In the genomic region with DNA sequence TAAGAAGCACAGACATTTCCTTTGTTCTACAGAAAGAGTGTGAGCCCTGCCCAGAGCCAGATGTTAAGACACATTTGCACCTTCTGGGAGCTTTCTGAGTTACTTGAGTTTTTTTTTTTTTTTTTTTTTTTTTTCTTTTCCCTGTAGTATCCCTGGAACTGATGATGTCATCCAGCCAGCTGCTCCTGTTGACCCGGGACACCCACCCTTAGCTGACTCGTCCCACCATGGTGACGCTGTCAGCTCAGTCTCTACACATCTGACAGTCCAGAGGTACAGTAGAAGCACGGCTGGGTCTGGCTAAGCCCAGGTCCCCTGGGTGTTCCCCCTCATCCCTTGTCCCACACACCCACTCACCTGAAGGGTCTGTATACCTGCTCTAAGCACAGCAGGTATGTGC, we compare ENCODE assay signal across 23 mouse cellular contexts.
A peak's percentile ranks its signal among the peaks of the same experiment; 100 is the strongest.
DNase-seq lines count a peak whose midpoint lies in the region; ATAC-seq and TF ChIP-seq lines count a peak whose summit lies in the region.
"Had no signal": no experiment of that assay in that cellular context is flagged by ENCODE, and none has a peak within 500 bp of the region (broad histone marks: within the 10 kb centered on the region; RNA-seq: fewer than 3 reads in every experiment).

No protein-coding gene starts in this region.

- intact Hi-C loops in heart, postnatal 36 days (cut with DNase I): no loop called here

- H3K4me2 ChIP-seq in heart, embryonic 13.5 days: no peak overlapping the region
- H3K4me2 ChIP-seq in stomach, embryonic 16.5 days (ENCODE audit: low read depth, low read length): no peak overlapping the region
- no peak overlapping the region for H3K4me2 ChIP-seq in stomach, postnatal 0 days (replicated peaks; ENCODE audit: low read depth)
- H3K4me2 ChIP-seq: forebrain, embryonic 12.5 days; hindbrain, embryonic 14.5 days; kidney, embryonic 15.5 days; midbrain, embryonic 15.5 days; neural tube, embryonic 15.5 days had no signal

- no peak overlapping the region for H3K9ac ChIP-seq in heart, embryonic 13.5 days
- no peak overlapping the region for H3K9ac ChIP-seq in stomach, embryonic 16.5 days (ENCODE audit: low read length)
- no peak overlapping the region for H3K9ac ChIP-seq in stomach, postnatal 0 days (ENCODE audit: low read length)
- H3K9ac ChIP-seq: forebrain, embryonic 12.5 days; hindbrain, embryonic 14.5 days; kidney, embryonic 15.5 days; midbrain, embryonic 15.5 days; neural tube, embryonic 15.5 days had no signal

- no peak for ATAC-seq in heart, embryonic 13.5 days (ENCODE audit: extremely low read depth, insufficient number of reproducible peaks, low FRiP score, low TSS enrichment)
- ATAC-seq in stomach, embryonic 16.5 days (ENCODE audit: insufficient read depth, low FRiP score): peak; percentile 31; the same call in 1 of the 2 replicates
- no peak for ATAC-seq in stomach, postnatal 0 days (ENCODE audit: low FRiP score, low TSS enrichment)
- ATAC-seq: activated CD4-positive, CD25-positive, alpha-beta regulatory T cell, adult 4 months; midbrain, embryonic 15.5 days; Patski had no signal

- no peak overlapping the region for H3K4me3 ChIP-seq in heart, embryonic 13.5 days
- no peak overlapping the region for H3K4me3 ChIP-seq in stomach, embryonic 16.5 days (replicated peaks; ENCODE audit: low read length)
- no peak overlapping the region for H3K4me3 ChIP-seq in stomach, postnatal 0 days (ENCODE audit: low read depth, low read length)
- no peak overlapping the region for H3K4me3 ChIP-seq in limb, embryonic 10.5 days
- H3K4me3 ChIP-seq: forebrain, embryonic 12.5 days; kidney, embryonic 15.5 days; midbrain, embryonic 15.5 days; neural tube, embryonic 15.5 days had no signal

- DNase-seq in heart, postnatal 36 days: no peak
- DNase-seq in stomach, postnatal 0 days (ENCODE audit: low spot score): no peak
- no peak for DNase-seq in limb, embryonic 10.5 days (ENCODE audit: low spot score)
- DNase-seq in urinary bladder, postnatal 36 days (ENCODE audit: low spot score in 2 of 2): no peak
- DNase-seq in left cerebral cortex, adult 11 months (ENCODE audit: low spot score): no peak
- DNase-seq: adrenal gland, postnatal 25 days; cerebellum, adult 11 months; cerebellum, postnatal 10 days; embryo, embryonic 11 days; kidney, postnatal 4 days; layer of hippocampus, adult 9-11 months; liver; lung, postnatal 10 days; spleen, adult 18-20 months had no signal

- WGBS in heart, embryonic 13.5 days: 55% methylated on average over 4 of the region's 4 CpGs
- 64% methylated on average over 4 of the region's 4 CpGs for WGBS in stomach, embryonic 16.5 days
- 68% methylated on average over 4 of the region's 4 CpGs for WGBS in stomach, postnatal 0 days
- 71% methylated on average over 4 of the region's 4 CpGs for WGBS in limb, embryonic 10.5 days

- H3K27me3 ChIP-seq in heart, embryonic 13.5 days (replicated peaks): no peaks in the 10 kb centered on the region
- no peaks in the 10 kb centered on the region for H3K27me3 ChIP-seq in stomach, embryonic 16.5 days (ENCODE audit: control insufficient read depth, insufficient read depth, low read length)
- no peaks in the 10 kb centered on the region for H3K27me3 ChIP-seq in stomach, postnatal 0 days (ENCODE audit: control insufficient read depth, insufficient read depth, low read length)
- H3K27me3 ChIP-seq in limb, embryonic 10.5 days (ENCODE audit: low read depth, poor library complexity, severe bottlenecking): no peaks in the 10 kb centered on the region
- H3K27me3 ChIP-seq: forebrain, embryonic 12.5 days; kidney, embryonic 15.5 days; midbrain, embryonic 15.5 days; neural tube, embryonic 15.5 days; Patski had no signal

- peaks cover 13% of the 10 kb centered on the region for H3K9me3 ChIP-seq in heart, embryonic 13.5 days
- no peaks in the 10 kb centered on the region; the same call in 1 of the 2 replicates for H3K9me3 ChIP-seq in stomach, embryonic 16.5 days (replicated peaks; ENCODE audit: control insufficient read depth, low read length)
- H3K9me3 ChIP-seq in stomach, postnatal 0 days (ENCODE audit: control insufficient read depth, low read length): no peaks in the 10 kb centered on the region
- no peaks in the 10 kb centered on the region for H3K9me3 ChIP-seq in limb, embryonic 10.5 days (replicated peaks)
- H3K9me3 ChIP-seq: forebrain, embryonic 12.5 days; kidney, embryonic 15.5 days; midbrain, embryonic 15.5 days; neural tube, embryonic 15.5 days had no signal

- H3K27ac ChIP-seq in heart, embryonic 13.5 days (replicated peaks): 0 out of 2 replicates have a peak overlapping the region, but pooled peaks have one; percentile 43
- H3K27ac ChIP-seq in stomach, embryonic 16.5 days (ENCODE audit: low read length): no peak overlapping the region
- no peak overlapping the region for H3K27ac ChIP-seq in stomach, postnatal 0 days (replicated peaks)
- H3K27ac ChIP-seq in limb, embryonic 10.5 days: peak overlapping the region; percentile 42
- H3K27ac ChIP-seq: forebrain, embryonic 12.5 days; hindbrain, embryonic 14.5 days; kidney, embryonic 15.5 days; midbrain, embryonic 15.5 days; neural tube, embryonic 15.5 days had no signal

- peaks cover 40% of the 10 kb centered on the region for H3K36me3 ChIP-seq in heart, embryonic 13.5 days
- no peaks in the 10 kb centered on the region for H3K36me3 ChIP-seq in stomach, embryonic 16.5 days (ENCODE audit: control insufficient read depth, insufficient read depth, low read length)
- H3K36me3 ChIP-seq in stomach, postnatal 0 days (ENCODE audit: control insufficient read depth, insufficient read depth, low read length): no peaks in the 10 kb centered on the region
- H3K36me3 ChIP-seq in limb, embryonic 10.5 days: peaks cover 34% of the 10 kb centered on the region
- H3K36me3 ChIP-seq: midbrain, embryonic 15.5 days; neural tube, embryonic 15.5 days had no signal

- no peak for TF ChIP-seq CTCF in stomach, postnatal 0 days (IDR thresholded peaks at IDR 0.05; ENCODE audit: low read depth)

- TF ChIP-seq EP300 in stomach, postnatal 0 days (optimal IDR thresholded peaks at IDR 0.05): no peak

- peaks cover 62% of the 10 kb centered on the region for H3K4me1 ChIP-seq in heart, embryonic 13.5 days
- H3K4me1 ChIP-seq in stomach, embryonic 16.5 days (ENCODE audit: control insufficient read depth, insufficient read depth, low read length): no peaks in the 10 kb centered on the region
- H3K4me1 ChIP-seq in stomach, postnatal 0 days (replicated peaks; ENCODE audit: control insufficient read depth, insufficient read depth): no peaks in the 10 kb centered on the region
- H3K4me1 ChIP-seq in limb, embryonic 10.5 days: peaks cover 8% of the 10 kb centered on the region
- H3K4me1 ChIP-seq: midbrain, embryonic 15.5 days; neural tube, embryonic 15.5 days had no signal

Comparison
In these comparisons a context has a peak if more than half of its experiments do, and no peak if none do; other contexts are left out.
1. H3K27ac ChIP-seq: peak in heart, embryonic 13.5 days (single experiment) and limb, embryonic 10.5 days (single experiment); none in stomach, embryonic 16.5 days (single experiment) and stomach, postnatal 0 days (single experiment).